Mouse (Mus musculus): ENCODE results near the gene Rufy4.
"Not testable (repeated sequence)": the region's sequence is repeated elsewhere in the genome, so short reads cannot be mapped to it uniquely, and the experiment has no call there.

The Rufy4 gene

GRCm38 (mm10) chr1:74141781-74142180 is 16.4 kb downstream of the Rufy4 start:
- DNase-seq (ENCODE audit: extremely low read depth, insufficient read length, low spot score) = no peak

- no peak for DNase-seq (ENCODE audit: extremely low read depth, insufficient read length, low spot score)
These were observed 24.0 kb downstream of the Rufy4 start for GRCm38 (mm10) chr1:74149106-74149885.

- DNase-seq (ENCODE audit: extremely low read depth, insufficient read length, low spot score) = no peak
These were observed 24.8 kb downstream of the Rufy4 start for GRCm38 (mm10) chr1:74150101-74150500.

DNA sequence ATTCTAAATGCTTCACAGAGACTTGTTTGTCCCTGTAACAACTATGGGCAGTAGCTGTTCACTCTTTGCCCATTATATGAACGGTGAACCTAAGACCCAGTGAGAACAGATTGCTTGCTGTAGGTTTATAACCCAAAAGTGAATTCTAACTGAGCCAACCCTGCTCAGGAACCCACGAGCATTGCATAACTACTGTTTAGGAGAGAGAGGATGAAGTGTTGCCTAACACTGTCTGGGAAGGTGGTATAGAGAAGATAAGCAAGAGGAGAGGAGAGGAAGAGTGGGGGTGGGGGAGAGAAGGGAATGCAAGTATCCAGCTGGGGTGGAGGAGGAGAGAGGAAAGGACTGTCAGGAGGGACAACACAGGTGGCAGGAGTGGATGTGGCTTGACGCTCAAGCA is 25.8 kb downstream of the Rufy4 start:
- DNase-seq (ENCODE audit: extremely low read depth, insufficient read length, low spot score) = no peak

DNA sequence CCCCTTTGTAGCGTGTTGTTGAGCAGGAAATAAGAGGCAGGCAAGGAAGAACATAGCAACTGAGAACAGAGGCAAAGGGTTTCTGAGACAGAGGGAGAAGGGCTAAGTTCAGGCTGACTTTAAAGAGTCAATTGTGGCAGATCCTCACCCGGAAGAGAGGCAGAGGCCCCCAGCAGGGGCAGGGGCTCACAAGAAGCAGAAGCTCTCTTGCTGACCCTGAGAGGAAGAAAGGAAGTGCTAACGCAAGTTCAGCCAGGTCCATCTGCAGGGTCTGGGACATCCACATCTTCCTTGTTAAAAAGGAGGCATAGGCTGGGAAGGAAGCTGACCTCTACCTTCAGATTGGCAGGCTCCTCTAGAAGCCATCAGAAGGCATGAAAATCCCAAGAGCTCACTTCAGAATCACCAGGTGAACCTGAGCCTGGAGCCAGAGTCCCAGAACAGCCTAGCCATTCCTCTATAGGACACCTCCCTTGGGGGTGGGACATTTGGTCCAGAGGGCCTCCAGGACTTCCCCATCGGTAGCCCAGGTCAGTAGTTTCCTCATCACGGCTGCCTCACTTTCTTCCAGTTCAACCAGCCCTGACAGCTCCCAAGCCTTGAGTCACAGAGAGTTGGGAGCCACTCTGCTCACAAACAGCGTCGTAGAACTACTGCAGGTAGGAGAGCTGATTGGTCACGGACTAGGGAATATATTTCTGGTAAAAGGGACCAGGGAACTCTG is 28.3 kb downstream of the Rufy4 start, which contains the start of gene Cxcr2:
TSS of gene Cxcr2 (plus strand) at position 529 of the 724 bp plus-strand sequence.
- no peak for DNase-seq (ENCODE audit: extremely low read depth, insufficient read length, low spot score)

DNA sequence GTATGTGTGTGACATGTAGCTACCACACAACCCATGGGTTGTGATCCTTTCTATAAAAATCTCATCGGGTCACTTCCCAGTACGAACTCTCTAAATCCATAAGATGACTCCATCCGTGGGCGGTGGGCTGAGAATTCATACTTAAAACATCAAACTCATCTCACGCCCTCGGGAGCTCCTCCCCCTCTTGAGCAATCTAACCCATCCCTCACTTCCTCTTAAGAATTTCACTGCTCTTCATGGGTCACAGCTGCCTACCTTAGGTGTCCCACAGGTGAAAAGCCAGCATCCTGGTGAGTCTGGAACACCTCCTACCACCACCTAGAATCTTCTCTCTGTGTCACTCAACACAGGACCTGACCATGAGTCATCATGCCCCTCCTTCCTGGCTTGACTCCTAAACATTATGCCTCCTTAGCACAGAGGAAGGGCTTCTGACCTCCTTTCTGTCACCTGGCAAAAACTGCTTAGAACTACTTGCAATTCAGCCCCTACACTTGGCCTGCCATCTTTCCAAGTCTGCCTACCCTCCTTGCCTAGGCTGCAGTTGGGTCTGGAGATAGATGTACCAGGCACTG is 30.2 kb downstream of the Rufy4 start:
- DNase-seq (ENCODE audit: extremely low read depth, insufficient read length, low spot score) = no peak

DNA sequence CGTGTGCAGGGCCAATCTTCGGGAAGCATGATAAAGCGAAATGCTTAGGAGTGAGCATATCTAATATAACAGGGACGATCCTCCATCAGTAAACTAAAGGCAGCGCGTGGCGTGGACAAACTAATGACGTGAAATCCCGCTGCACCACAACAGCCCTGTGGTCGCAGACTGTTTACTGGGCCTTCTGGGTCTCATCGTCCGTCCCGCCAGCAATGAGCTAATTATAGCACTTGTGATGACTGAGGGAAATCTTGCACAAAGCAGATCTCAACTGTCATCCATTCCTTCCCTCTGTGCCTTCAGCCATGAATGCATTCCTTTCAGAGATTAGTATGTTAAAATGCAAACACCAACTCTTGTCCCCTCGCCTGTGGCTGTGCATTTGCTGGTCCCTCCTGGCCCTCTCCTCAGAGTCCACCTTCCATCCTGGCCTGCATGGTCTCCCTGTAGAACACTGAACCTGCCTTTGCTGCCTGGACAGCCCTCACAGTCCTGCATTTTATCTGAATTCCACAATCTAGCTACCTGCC is 31.1 kb downstream of the Rufy4 start:
- DNase-seq (ENCODE audit: extremely low read depth, insufficient read length, low spot score) = no peak

- DNase-seq (ENCODE audit: extremely low read depth, insufficient read length, low spot score) = not testable (repeated sequence)
These were observed 34.3 kb downstream of the Rufy4 start for GRCm38 (mm10) chr1:74159613-74160012.

DNA sequence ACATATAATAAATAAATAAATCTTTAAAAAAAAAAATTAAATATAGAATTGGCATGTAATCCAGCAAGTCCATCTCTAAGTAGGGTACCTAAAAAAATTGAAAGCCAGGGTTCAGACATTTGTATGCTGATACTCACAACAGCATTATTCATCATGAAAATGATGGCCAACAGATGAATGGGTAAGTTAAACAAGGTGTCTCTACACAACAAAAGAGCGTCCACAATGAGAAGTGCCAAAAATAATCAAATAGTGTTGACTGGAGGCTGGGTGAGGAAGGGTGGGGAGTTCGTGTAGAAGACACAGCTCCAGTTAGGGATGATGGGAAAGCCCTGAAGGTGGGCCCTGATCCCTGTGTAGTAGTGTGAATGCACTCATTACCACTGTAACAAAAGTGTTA is 34.7 kb downstream of the Rufy4 start:
- DNase-seq (ENCODE audit: extremely low read depth, insufficient read length, low spot score) = no peak

DNA sequence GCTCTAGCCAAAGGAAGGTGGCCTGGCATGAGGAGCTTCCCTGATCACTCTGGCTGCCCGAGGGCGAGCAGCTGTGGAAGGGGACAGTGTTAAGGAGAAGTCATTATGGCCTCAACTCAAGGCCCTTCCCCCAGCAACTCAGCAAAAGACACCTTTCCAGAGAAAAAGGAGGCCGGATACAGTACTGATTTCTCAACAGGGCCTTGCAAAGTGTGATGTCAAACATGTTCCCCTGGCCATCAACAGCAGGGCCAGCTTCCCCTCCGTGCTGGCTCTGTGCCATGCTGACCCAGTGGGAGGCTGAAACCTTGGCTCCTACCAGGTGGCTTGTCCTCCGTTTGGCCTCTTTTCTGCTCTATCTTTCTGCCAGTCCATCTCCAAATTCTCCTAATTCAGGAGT is 41.8 kb downstream of the Rufy4 start:
- DNase-seq (ENCODE audit: extremely low read depth, insufficient read length, low spot score) = no peak

DNA sequence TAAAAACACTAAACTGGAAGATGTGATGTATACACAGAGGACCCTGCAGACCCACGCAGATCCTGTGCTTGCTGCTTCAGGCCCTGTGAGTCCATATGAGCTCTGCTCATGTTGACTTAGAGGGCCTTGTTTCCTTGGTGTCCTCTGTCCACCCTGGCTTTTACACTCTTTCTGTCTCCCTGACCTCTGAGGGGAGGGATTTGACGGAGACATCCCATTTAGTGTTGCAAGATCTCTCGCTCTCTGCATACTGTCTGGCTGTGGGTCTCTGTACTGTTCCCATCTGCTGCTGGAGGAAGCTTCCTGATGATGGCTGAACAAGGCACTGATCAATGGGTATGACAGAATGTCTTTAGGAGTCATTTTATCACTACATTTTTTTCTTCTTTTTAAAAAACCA is 44.4 kb downstream of the Rufy4 start:
- DNase-seq (ENCODE audit: extremely low read depth, insufficient read length, low spot score) = no peak

- DNase-seq (ENCODE audit: extremely low read depth, insufficient read length, low spot score) = no peak
These were observed 47.4 kb downstream of the Rufy4 start for GRCm38 (mm10) chr1:74172722-74173121.

DNA sequence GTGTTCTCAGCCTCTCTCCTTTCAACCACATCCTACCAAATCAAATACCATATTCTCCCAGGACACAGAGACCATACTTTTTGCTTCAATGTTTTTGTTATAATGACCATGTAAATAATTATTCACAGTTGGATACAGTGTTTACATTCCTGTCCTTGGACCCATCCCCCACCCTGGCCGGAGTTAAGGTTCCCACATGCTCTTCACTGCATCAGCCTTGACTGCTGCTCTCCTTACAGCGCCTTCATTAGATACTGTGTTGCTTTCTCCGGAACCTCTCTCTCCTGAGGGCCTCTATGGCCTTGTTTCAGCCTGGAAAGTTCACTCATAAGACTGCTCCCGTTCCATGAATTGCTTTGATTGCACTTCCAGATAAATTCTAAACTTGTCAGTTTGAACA is 50.4 kb downstream of the Rufy4 start:
- no peak for DNase-seq (ENCODE audit: extremely low read depth, insufficient read length, low spot score)

GRCm38 (mm10) chr1:74178618-74179017 is 53.3 kb downstream of the Rufy4 start:
- no peak for DNase-seq (ENCODE audit: extremely low read depth, insufficient read length, low spot score)

GRCm38 (mm10) chr1:74179624-74180408 is 54.5 kb downstream of the Rufy4 start:
- DNase-seq (ENCODE audit: extremely low read depth, insufficient read length, low spot score) = no peak

- DNase-seq (ENCODE audit: extremely low read depth, insufficient read length, low spot score) = no peak
These were observed 56.1 kb downstream of the Rufy4 start for GRCm38 (mm10) chr1:74181462-74181861.

GRCm38 (mm10) chr1:74183006-74183405 is 57.7 kb downstream of the Rufy4 start:
- DNase-seq (ENCODE audit: extremely low read depth, insufficient read length, low spot score) = no peak

- DNase-seq (ENCODE audit: extremely low read depth, insufficient read length, low spot score) = no peak
These were observed 65.1 kb downstream of the Rufy4 start for GRCm38 (mm10) chr1:74190471-74190870.

DNA sequence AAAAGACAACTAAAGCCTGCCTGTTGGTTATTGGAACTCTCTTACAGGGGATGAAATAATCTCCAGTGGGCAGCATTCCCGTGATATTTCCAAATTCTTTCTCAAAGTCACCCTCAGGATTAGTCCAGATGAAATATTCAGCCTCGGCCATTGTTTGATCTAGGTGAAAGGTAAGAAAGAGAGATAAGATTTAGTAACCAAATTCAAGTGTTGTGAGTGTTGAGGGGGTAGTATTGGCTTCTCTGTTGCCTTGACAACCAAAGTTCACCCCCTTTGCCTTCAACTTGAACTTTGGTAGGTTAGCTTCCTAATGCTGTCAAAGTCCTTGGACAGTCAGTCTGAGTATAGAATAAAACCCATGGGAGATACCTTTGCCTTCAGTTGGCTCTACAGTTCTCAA is 67.4 kb downstream of the Rufy4 start:
- no peak for DNase-seq (ENCODE audit: extremely low read depth, insufficient read length, low spot score)

DNA sequence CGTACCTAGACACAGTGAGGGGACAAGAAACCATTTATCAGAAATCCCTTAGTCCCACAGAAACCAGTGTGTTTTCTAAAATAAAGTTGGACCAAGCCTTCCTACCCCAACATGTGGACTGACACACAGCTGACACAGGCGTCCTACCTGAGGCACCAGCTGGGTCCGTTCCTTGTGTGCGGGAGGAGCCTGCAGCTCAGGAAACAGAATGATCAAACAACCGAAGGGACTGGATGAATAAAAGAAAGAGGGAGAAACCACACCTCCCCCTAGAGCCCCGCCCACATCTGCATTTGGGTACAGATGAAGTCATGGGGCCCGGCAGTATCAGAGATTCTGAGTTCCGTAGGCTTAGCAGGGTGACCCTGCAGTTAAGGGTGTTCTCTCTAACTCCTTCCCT is 69.1 kb downstream of the Rufy4 start, which contains the start of gene Cxcr1:
TSS of gene Cxcr1 (minus strand) at position 187 of the 400 bp plus-strand sequence.
- no peak for DNase-seq (ENCODE audit: extremely low read depth, insufficient read length, low spot score)

GRCm38 (mm10) chr1:74195961-74196360 is 70.6 kb downstream of the Rufy4 start:
- DNase-seq (ENCODE audit: extremely low read depth, insufficient read length, low spot score) = no peak
